24 mouse cellular contexts compared by ENCODE assay signal in the genomic region with DNA sequence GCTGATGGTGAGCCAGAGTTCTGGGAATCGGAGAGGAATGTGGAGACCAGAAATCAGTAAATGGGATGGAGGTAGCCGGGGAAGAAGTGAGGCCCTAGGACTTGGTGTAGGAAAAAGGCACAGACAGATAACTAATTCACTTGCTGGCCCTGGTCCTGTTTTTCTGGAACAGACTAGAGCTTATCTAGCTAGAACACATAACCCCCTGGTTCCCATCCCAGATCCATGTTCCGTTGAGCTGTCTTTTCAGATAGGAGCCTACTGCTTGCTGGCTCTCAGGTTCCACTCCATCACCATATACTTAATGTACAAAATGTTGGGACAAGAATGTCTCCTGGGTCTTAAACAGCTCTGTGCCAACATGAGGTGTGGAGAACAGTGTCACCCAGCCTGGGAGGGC. TPM values are rescaled to one million over a fixed set of nuclear protein-coding genes. Genes with fewer than 3 reads are reported as not detected.
DNase-seq lines count a peak whose midpoint lies in the region; ATAC-seq lines count a peak whose summit lies in the region.
"Had no signal": no experiment of that assay in that cellular context is flagged by ENCODE, and none has a peak within 500 bp of the region (broad histone marks: within the 10 kb centered on the region; RNA-seq: fewer than 3 reads in every experiment).

No protein-coding gene starts in this region.

- 46% methylated on average over 3 of the region's 3 CpGs for WGBS in liver, embryonic 13.5 days (ENCODE audit: insufficient replicate concordance)

- H3K27me3 ChIP-seq in liver, embryonic 13.5 days, result no peaks in the 10 kb centered on the region
- H3K27me3 ChIP-seq: embryonic facial prominence, embryonic 15.5 days; heart, embryonic 12.5 days had no signal

- no peak overlapping the region for H3K4me3 ChIP-seq in liver, embryonic 13.5 days (replicated peaks)
- H3K4me3 ChIP-seq: embryonic facial prominence, embryonic 15.5 days; forebrain, embryonic 10.5 days; heart, embryonic 12.5 days; hindbrain, embryonic 10.5 days; layer of hippocampus, adult 2 months; midbrain, embryonic 10.5 days had no signal

- peak; percentile 66 for ATAC-seq in erythroblast, adult 5-6 weeks (replicated peaks; ENCODE audit: low FRiP score, poor library complexity, severe bottlenecking)
- ATAC-seq in liver, embryonic 13.5 days (ENCODE audit: low read depth), result peak; percentile 77
- ATAC-seq in megakaryocyte progenitor cell, adult 5-6 weeks (replicated peaks; ENCODE audit: poor library complexity), result peak; percentile 73
- ATAC-seq: forebrain, postnatal 0 days; midbrain, embryonic 16.5 days had no signal

- H3K4me2 ChIP-seq in liver, embryonic 13.5 days, result no peak overlapping the region
- H3K4me2 ChIP-seq: embryonic facial prominence, embryonic 15.5 days; heart, embryonic 12.5 days had no signal

- peak overlapping the region; percentile 30; the same call in 1 of the 2 replicates for H3K9ac ChIP-seq in liver, embryonic 13.5 days
- H3K9ac ChIP-seq: embryonic facial prominence, embryonic 15.5 days; forebrain, postnatal 0 days; heart, embryonic 12.5 days had no signal

- H3K27ac ChIP-seq in liver, embryonic 13.5 days, result peak overlapping the region; percentile 74
- H3K27ac ChIP-seq: embryonic facial prominence, embryonic 15.5 days; forebrain, embryonic 10.5 days; hindbrain, embryonic 10.5 days; layer of hippocampus, adult 2 months; midbrain, embryonic 10.5 days; stomach, postnatal 0 days had no signal

- DNase-seq in MEL-GATA-1-ER (ENCODE audit: extremely low read depth, low read depth) (peak; percentile 28), MN1 (ENCODE audit: low spot score) (no peak)
- DNase-seq in liver, embryonic 13.5 days, result no peak
- no peak for DNase-seq in retina, postnatal 1 day
- DNase-seq in adrenal gland, postnatal 10 days, result no peak
- DNase-seq: adrenal gland, postnatal 14 days; B cell, adult 2 months; cerebellum, adult 8-10 months; forebrain, postnatal 0 days; gastrocnemius, postnatal 10 days; heart, postnatal 10 days; lung, adult 2 months; right cerebral cortex, adult 18-20 months had no signal

- H3K9me3 ChIP-seq in liver, embryonic 13.5 days (replicated peaks), result no peaks in the 10 kb centered on the region
- H3K9me3 ChIP-seq: embryonic facial prominence, embryonic 15.5 days; forebrain, embryonic 10.5 days; G1E; heart, embryonic 12.5 days; hindbrain, embryonic 10.5 days; midbrain, embryonic 10.5 days had no signal

- H3K36me3 ChIP-seq in liver, embryonic 13.5 days, result peaks cover 35% of the 10 kb centered on the region

- peaks cover 35% of the 10 kb centered on the region for H3K4me1 ChIP-seq in liver, embryonic 13.5 days (replicated peaks)
- H3K4me1 ChIP-seq: embryonic facial prominence, embryonic 15.5 days; heart, embryonic 12.5 days; hindbrain, embryonic 10.5 days had no signal

RNA-seq across cellular contexts. Expression of a gene that starts 29.7 kb away (rescaled TPM):
- total RNA-seq in erythroblast, adult 5-6 weeks (2015; ENCODE audit: low replicate concordance), result 128 and 146 TPM in 2 replicates
- 47.8 and 50.6 TPM in 2 replicates for total RNA-seq in erythroblast, adult 5-6 weeks (2017; ENCODE audit: low replicate concordance)
- 6.1 and 8.5 TPM in 2 replicates for polyA plus RNA-seq in liver, embryonic 13.5 days (2015; fragmentation: Nextera tagmentation; extraction: Ambion mirVana)
- 31.7 and 35.7 TPM in 2 replicates for total RNA-seq in megakaryocyte progenitor cell, adult 5-6 weeks (2015)
- 13.8 and 15.7 TPM in 2 replicates for total RNA-seq in megakaryocyte progenitor cell, adult 5-6 weeks (2017)
- 10 to 100 TPM; 44.6 to 51.3 TPM for total RNA-seq in adrenal gland, postnatal 10 days (2021)
